Mouse (Mus musculus) small intestine, adult 10 weeks (tissue): ENCODE measurements around the gene Cdkl4. TPM values are rescaled to one million over a fixed set of nuclear protein-coding genes. Genes with fewer than 3 reads are reported as not detected.

ENCODE experiments used
- polyA plus RNA-seq: library from polyadenylated mRNA; stranded (reverse); fragments of 350-450 nt; fragmentation: Illumina TruSeq; extraction: RNeasy Lipid Tissue Mini Kit (QIAGEN cat#74804); gene quantifications from one replicate; pipeline ENCODE4 v1.2.3, GENCODE M21; 2014; ENCODE audit warnings: low replicate concordance

Cdkl4 gene
- 0.37 TPM for polyA plus RNA-seq

GRCm38 (mm10) chr17:80577639-80578038 lies at the start of gene Cdkl4:
TSS of gene Cdkl4 (minus strand) at chr17:80577813.

DNA sequence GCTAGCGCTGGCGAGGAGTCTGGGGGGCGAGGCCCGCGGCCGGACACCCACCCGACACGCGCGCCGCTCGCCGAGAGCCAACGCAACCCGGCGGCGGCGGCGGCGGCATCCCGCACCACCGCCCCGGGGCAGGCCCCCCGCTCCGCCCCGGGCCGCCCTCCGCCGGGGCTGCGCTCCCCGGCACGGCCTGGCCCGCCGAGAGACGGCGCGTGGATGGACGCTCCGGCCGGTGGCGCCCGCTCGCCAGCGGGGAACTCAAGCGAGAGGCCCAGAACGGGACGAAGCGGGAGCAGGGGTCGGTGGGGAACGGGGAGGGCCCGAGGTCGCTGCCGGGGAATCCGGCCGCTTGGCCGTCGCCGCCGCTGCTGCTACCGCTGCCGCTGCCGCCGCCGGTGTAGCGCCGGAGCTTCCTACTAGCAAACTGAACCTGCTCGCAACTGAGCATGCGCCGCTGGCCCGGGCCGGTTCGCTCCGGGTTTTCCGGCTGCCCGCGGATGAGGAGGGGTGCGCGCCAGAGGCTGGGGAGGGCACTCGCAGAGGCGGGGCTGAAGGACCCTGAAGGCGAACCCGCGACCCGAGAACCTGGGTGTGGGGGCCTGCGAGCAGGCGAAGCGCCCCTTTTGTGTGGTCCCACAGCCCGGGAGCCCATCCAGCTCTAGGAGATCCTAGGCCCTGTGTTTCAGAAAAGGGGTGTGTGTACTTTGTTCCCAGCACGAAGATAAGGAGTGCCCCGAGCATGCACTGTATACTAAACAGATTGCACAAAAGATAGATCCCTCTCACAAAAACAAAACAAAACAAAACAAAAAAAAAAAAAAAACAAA lies 97.4 kb downstream of the Cdkl4 start, which contains the start of gene Sos1:
Gene Sos1, minus strand, starts transcription at position 423 of the 824 bp plus-strand sequence.

Other genes with a start within 250 kb of the Cdkl4 start
- gene Gm10190, start 204.3 kb downstream of the Cdkl4 start, polyA plus RNA-seq: not detected
- gene Sos1, start 97.4 kb downstream of the Cdkl4 start, polyA plus RNA-seq: 39.9 TPM
- gene Map4k3, start 150.7 kb upstream of the Cdkl4 start, polyA plus RNA-seq: 94.2 TPM